Mouse (Mus musculus) left cerebral cortex, postnatal 25 days (tissue): ENCODE measurements around the gene Evi5l. TPM values are rescaled to one million over a fixed set of nuclear protein-coding genes. Genes with fewer than 3 reads are reported as not detected.
A peak's percentile ranks its signal among the peaks of the same experiment; 100 is the strongest.

ENCODE experiments used
- DNase-seq, 2 experiments: peaks; one replicate each; pipeline ENCODE4 v3.0.0; 2022; ENCODE audit warnings: low spot score in 2 of 2, mixed read lengths in 1 of 2
- intact Hi-C: fragments of 180-260 bp; cut with DNase I; formaldehyde crosslinking; loops from one replicate; pipeline ENCODE4 v1.15.1; 2025
- total RNA-seq, 2 experiments: library from RNA; stranded (reverse); gene quantifications; 2 replicates each; pipeline ENCODE4 v1.2.3; 2021

Gene Evi5l
- total RNA-seq, result 100 to 1,000 TPM; 106 to 108 TPM

DNA sequence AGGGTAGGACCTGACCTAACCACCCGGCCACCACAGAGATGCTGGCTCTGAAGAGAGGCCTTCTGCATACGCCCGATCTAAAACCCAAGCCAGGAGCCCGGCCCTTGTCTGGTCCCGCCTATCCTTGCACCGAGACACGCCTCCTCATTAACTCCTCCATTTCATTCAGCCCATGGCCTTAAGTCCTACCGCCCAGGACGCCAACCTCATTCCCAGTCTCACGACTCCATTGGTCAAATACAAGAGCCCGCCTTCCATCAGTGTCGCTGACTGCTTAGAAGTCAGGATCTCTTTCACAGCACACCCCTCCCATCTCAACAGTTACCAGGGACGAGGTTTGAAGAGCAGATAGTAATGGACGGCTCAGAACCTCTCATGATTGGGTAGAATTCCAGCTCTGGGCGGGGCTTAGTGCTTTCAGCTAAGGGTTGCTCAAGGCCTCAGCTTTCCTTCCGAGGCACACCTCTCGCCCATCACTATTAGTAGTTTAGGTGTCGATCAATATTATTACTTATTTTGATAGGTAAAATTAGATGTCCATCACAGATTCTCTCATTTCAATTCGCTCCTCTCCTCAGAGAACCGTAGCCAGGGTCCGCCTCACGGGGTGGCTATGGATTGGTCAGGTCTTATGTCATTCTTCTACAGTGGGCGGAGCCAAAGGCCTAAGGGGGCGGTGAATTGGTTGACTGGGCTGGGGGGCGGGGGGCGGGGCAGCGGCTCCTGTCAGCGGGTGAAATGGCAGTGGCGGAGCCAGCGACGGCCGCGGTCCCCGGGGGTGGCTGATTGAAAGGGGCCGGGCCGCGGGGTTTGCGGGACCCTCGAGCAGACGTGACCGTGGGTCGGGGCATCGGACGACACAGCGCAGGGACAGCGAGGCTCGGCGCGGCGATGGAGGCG is at the start of gene Evi5l:
Gene Evi5l (plus strand): TSS at position 716 of the 900 bp plus-strand sequence.
- DNase-seq, result peak; percentile 97 to 100
- intact Hi-C loops, result loop anchor here (10.0 kb wide), 3 partner anchors 159 to 449 kb away; partner anchors contain the start of genes Ccl25, Cers4, Elavl1 and Zfp958

DNA sequence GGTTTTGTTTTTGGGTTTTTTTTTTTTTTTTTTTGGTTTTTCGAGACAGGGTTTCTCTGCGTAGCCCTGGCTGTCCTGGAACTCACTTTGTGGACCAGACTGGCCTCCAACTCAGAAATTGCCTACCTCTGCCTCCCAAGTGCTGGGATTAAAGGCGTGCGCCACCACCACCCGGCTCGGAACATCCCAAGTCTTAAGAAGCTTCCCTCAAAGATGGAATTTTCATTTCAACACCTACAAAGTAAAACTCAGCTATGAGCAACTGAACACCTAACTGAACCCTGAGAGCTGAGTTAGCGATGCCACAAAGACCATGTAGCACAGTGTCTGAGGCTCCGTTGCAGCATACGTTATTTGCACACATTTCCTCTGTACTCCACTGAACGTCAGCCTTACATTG is 32.6 kb upstream of the Evi5l start, which contains the start of gene Cd209g:
Gene Cd209g (plus strand): TSS at position 301 of the 400 bp plus-strand sequence.
- intact Hi-C loops, result loop anchor here (10.0 kb wide), 1 partner anchor 409 kb away; the partner anchor contains the start of gene Clec4g
- no peak for DNase-seq

GRCm38 (mm10) chr8:4139660-4140646 is 26.4 kb upstream of the Evi5l start:
- peak; percentile 68 to 72 for DNase-seq
- intact Hi-C loops, result loop anchor here (5.0 to 10.0 kb wide), 3 partner anchors 232 to 447 kb away; partner anchors contain the start of gene Clec4g

- intact Hi-C loops, result loop anchor here (5.0 kb wide), 2 partner anchors 231 to 446 kb away; no protein-coding TSS in a partner anchor
- no peak for DNase-seq
Measured at GRCm38 (mm10) chr8:4141721-4142120, 24.6 kb upstream of the Evi5l start.

DNA sequence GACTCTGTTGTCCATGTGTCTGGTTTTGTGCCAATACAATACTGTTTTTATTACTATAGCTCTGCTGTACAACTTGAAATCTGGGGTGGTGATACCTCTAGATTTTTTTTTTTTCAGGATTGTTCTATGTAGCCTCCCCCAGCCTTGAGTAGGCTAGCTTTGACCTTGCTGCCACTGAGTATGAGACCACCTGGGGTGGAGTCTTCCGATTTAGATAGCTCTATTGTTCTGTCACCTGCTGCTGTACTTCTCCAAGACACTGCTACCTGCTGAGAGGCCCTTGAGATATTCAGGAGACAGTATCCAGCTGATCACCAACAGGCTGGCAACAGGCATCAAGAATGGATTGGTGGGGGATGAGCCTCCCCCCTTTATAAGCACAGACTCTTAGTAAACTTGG is 19.1 kb upstream of the Evi5l start:
- intact Hi-C loops, result no loop called here
- DNase-seq, result no peak

DNA sequence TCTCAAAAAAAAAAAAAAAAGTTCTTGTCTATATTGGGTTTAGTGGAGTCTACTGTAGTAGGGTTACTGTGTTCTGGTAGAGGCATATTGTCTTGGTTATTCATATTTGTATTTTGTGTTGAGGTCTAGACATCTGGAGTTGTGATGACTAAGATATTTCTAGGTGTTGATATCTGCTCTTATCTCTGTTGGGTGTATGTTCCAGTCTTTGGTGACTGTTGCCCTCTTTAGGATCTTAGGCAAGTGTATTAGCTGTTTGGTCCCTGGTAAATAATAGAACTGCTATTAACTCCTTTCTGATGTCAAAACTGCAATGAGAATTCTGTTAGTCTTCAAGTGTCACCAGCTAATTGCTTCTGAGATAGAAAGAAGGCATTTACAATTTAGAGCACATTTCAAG is 11.5 kb upstream of the Evi5l start:
- DNase-seq, result no peak
- intact Hi-C loops, result no loop called here

- DNase-seq, result no peak
- intact Hi-C loops, result loop anchor here (10.0 kb wide), 3 partner anchors 162 to 452 kb away; partner anchors contain the start of genes Ccl25, Cers4, Elavl1 and Zfp958
Measured at GRCm38 (mm10) chr8:4162786-4163185, 3.6 kb upstream of the Evi5l start.

DNA sequence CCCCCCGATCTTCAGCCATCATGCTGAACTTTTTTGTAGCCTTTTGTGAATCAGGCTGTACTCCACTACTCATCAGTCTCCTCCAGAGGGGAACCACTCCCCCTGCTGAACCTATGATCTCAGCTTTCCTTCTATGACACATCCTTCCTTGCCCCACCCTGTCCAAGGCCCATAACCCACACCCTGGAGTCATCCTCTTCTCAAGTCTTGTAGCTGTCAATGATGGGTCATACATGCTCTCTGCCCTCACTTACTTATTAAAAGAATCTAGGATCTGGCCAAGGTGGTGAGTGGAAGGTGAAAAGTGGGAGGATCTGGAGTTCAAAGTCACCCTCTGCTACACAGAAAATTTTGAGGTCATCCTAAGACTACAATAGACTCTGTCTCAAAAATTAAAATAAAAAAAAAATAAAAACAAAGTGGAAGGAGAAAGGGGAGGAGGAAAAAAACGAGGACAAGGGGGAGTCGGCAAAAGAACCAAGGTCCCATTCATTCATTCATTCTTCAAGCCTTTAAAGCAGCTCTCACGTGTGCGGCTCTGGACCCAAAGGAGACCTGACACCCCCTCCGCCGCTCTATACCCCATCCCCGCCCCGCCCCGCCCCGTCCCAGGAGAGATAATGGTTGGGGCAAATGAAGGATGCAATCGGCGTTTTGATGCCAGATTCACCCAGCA is 1.1 kb upstream of the Evi5l start:
- DNase-seq, result no peak
- intact Hi-C loops, result loop anchor here (10.0 kb wide), 3 partner anchors 159 to 449 kb away; partner anchors contain the start of genes Ccl25, Cers4, Elavl1 and Zfp958

- intact Hi-C loops, result loop anchor here (10.0 kb wide), 3 partner anchors 158 to 448 kb away; partner anchors contain the start of genes Ccl25, Cers4, Elavl1 and Zfp958
Measured at GRCm38 (mm10) chr8:4166881-4167525, 636 bp downstream of the Evi5l start.

GRCm38 (mm10) chr8:4167918-4168317 is 1.6 kb downstream of the Evi5l start:
- intact Hi-C loops, result loop anchor here (10.0 kb wide), 3 partner anchors 157 to 447 kb away; partner anchors contain the start of genes Ccl25, Cers4, Elavl1 and Zfp958
- no peak for DNase-seq

More at GRCm38 (mm10) chr8:4166881-4167525, 636 bp downstream of the Evi5l start:
- no peak for DNase-seq

DNA sequence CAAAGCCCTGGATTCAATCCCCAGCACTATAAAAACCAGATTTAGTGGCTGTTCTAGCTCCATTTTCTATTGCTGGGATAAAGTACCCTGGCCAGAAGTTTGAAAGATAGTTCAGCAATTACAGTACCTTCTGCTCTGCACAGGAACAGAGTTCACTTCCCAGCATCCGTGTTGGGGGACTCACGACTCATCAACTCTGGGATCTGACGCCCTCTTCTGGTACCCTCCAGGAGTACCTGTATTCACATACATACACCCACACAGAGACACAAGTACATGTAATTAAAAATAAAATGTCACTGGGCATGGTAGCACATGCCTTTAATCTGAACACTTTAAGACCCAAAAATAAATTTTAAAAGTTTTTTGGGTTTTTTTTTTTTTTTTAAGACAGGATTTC is 6.1 kb downstream of the Evi5l start:
- no peak for DNase-seq
- intact Hi-C loops, result no loop called here

- intact Hi-C loops, result no loop called here
- DNase-seq, result no peak
Measured at GRCm38 (mm10) chr8:4174018-4174417, 7.7 kb downstream of the Evi5l start.

DNA sequence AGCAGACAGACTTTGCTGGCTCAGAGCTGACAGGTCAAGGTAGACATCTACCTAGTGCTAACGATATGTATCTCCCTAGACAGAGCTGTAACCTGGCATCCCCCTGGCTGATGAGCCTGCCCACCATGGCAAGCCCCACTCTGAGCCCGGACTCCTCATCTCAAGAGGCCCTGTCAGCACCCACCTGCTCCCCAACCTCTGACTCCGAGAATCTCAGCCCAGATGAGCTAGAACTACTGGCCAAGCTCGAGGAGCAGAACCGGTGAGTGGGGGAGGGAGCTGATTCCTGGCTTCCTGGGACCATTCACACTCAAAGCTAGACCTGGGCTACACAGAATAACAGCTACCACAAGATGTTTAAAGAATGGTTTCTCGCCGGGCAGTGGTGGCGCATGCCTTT is 17.0 kb downstream of the Evi5l start:
- DNase-seq, result no peak
- intact Hi-C loops, result no loop called here

DNA sequence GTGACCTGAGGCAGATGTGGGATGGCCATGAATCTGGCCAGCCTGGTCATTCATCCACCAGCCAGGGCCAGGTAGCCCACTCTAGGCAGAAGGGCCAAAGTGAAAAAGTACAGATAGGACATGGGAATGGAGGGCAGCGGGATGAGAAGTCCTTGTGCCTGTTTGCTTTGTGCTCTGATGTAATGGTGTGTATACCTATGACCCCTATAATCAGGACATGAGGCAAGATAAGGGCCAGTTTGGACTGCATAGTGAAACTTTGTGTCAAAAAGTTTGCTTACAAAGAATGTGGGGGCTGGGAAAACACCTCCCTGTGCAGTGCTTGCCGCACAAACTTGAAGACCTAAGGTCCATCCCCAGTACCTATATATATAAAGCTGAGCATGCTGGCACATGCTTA is 19.8 kb downstream of the Evi5l start:
- intact Hi-C loops, result no loop called here
- no peak for DNase-seq

GRCm38 (mm10) chr8:4188605-4189004 is 22.2 kb downstream of the Evi5l start:
- intact Hi-C loops, result no loop called here
- DNase-seq, result no peak

DNA sequence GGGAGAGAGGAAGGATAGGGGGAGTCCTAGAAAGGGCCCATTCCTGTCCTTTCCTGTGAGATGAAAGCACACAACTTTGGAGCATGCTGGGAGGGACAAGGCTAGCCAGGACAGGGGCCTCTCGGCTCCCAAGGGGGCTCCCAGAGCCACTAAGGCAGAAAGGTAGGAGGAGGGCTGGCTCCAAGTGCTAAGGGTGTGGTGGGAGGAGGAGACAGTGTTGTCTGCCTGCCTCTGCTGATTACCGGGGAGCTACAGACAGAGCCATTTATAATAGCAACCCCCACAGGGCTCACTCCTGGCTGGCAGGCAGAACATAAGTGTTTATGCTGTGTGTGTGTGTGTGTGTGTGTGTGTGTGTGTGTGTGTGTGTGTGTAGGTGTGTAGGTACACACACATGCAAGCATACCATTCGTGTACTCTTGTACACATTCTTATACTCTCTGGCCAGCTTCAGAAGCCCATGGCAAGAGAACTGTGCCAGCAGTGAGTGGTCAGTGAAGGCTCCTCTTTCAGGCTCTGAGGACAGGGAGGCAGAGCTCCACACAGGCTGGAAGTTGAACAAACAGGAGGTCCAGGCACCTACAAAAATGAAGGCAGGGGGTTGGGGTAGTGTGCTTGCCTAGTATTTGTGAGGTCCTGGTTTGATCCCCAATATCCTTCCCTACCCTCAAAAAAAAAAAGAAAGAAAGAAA is 22.8 kb downstream of the Evi5l start:
- no peak for DNase-seq
- intact Hi-C loops, result no loop called here

- DNase-seq, result peak in 1 of 2 experiments; percentile 63
- intact Hi-C loops, result loop anchor here (1.0 kb wide), 1 partner anchor 46 kb away; the partner anchor contains the start of genes Gm49320 and Map2k7
Measured at GRCm38 (mm10) chr8:4192305-4192704, 25.9 kb downstream of the Evi5l start.
